In genomic region chr4:45506613-45507012, GRCm38 (mm10) we compare ENCODE assay signal across 14 mouse cellular contexts. TPM values are rescaled to one million over a fixed set of nuclear protein-coding genes. Genes with fewer than 3 reads are reported as not detected.
DNase-seq lines count a peak whose midpoint lies in the region; ATAC-seq and TF ChIP-seq lines count a peak whose summit lies in the region.
"Had no signal": no experiment of that assay in that cellular context is flagged by ENCODE, and none has a peak within 500 bp of the region (broad histone marks: within the 10 kb centered on the region; RNA-seq: fewer than 3 reads in every experiment).

No protein-coding gene starts in this region.

- H3K4me2 ChIP-seq in kidney, postnatal 0 days (ENCODE audit: low read length): no peak overlapping the region
- no peak overlapping the region for H3K4me2 ChIP-seq in embryonic facial prominence, embryonic 15.5 days (replicated peaks)

- no peak overlapping the region for H3K4me3 ChIP-seq in kidney, postnatal 0 days (replicated peaks; ENCODE audit: low read depth, low read length)
- H3K4me3 ChIP-seq in embryonic facial prominence, embryonic 15.5 days (replicated peaks): no peak overlapping the region

- H3K27ac ChIP-seq in kidney, postnatal 0 days: peak overlapping the region; percentile 73
- H3K27ac ChIP-seq in embryonic facial prominence, embryonic 15.5 days (replicated peaks): peak overlapping the region; percentile 49; the same call in 1 of the 2 replicates
- H3K27ac ChIP-seq: macrophage had no signal

- no peak for TF ChIP-seq CTCF in kidney, postnatal 0 days (IDR thresholded peaks at IDR 0.05; ENCODE audit: low read depth)

- H3K27me3 ChIP-seq in kidney, postnatal 0 days (ENCODE audit: insufficient read depth, low read length): no peaks in the 10 kb centered on the region
- H3K27me3 ChIP-seq in embryonic facial prominence, embryonic 15.5 days: no peaks in the 10 kb centered on the region
- H3K27me3 ChIP-seq: Patski had no signal

- H3K9me3 ChIP-seq in kidney, postnatal 0 days (replicated peaks; ENCODE audit: low read length): no peaks in the 10 kb centered on the region
- no peaks in the 10 kb centered on the region for H3K9me3 ChIP-seq in embryonic facial prominence, embryonic 15.5 days (replicated peaks)

- H3K9ac ChIP-seq in kidney, postnatal 0 days (ENCODE audit: low read depth, low read length): 0 out of 2 replicates have a peak overlapping the region, but pooled peaks have one; percentile 4
- no peak overlapping the region for H3K9ac ChIP-seq in embryonic facial prominence, embryonic 15.5 days

- peak; percentile 96 for DNase-seq in heart, adult 11 months
- no peak for DNase-seq in heart, postnatal 14 days
- no peak for DNase-seq in kidney, postnatal 0 days (ENCODE audit: low spot score)
- no peak for DNase-seq in kidney, postnatal 10 days
- DNase-seq in lung, postnatal 4 days: peak; percentile 55 to 75
- DNase-seq in right cerebral cortex, postnatal 25 days: no peak
- no peak for DNase-seq in layer of hippocampus, postnatal 25 days (ENCODE audit: extremely low spot score in 1 of 2, low spot score in 1 of 2)
- DNase-seq: cerebellum, adult 9-11 months; gastrocnemius, postnatal 14 days; kidney, adult 11 months; right cerebral cortex, adult 18-20 months had no signal

- intact Hi-C loops in heart, postnatal 14 days (cut with DNase I): no loop called here

- peaks cover 63% of the 10 kb centered on the region for H3K4me1 ChIP-seq in kidney, postnatal 0 days (replicated peaks; ENCODE audit: insufficient read depth, low read length)
- H3K4me1 ChIP-seq in embryonic facial prominence, embryonic 15.5 days: peaks cover 62% of the 10 kb centered on the region

- 33% methylated on average over 5 of the region's 5 CpGs for WGBS in kidney, postnatal 0 days
- 31% methylated on average over 5 of the region's 5 CpGs for WGBS in embryonic facial prominence, embryonic 15.5 days

- ATAC-seq in kidney, postnatal 0 days (replicated peaks; ENCODE audit: low FRiP score, low read depth): no peak
- ATAC-seq in embryonic facial prominence, embryonic 15.5 days (ENCODE audit: insufficient number of reproducible peaks, low FRiP score, low TSS enrichment, low read depth): no peak
- ATAC-seq: Patski had no signal

- no peaks in the 10 kb centered on the region for H3K36me3 ChIP-seq in kidney, postnatal 0 days (ENCODE audit: insufficient read depth, low read length)
- no peaks in the 10 kb centered on the region for H3K36me3 ChIP-seq in embryonic facial prominence, embryonic 15.5 days

RNA-seq across cellular contexts. Expression of gene Shb, which starts 25.7 kb away (rescaled TPM):
- 10 to 100 TPM; 29.7 to 46.1 TPM for total RNA-seq in heart, postnatal 14 days (2021)
- 5.4 and 6.6 TPM in 2 replicates for polyA plus RNA-seq in kidney, postnatal 0 days (2015; fragmentation: Nextera tagmentation; extraction: Ambion mirVana)
- 9.1 and 9.9 TPM in 2 replicates for polyA plus RNA-seq in embryonic facial prominence, embryonic 15.5 days (2015; fragmentation: Nextera tagmentation; extraction: Ambion mirVana)
- 10 to 100 TPM; 16.1 to 18.8 TPM for total RNA-seq in layer of hippocampus, postnatal 25 days (2021)

Comparison
In these comparisons a context has a peak if more than half of its experiments do, and no peak if none do; other contexts are left out.
1. DNase-seq: peak in heart, adult 11 months (single experiment) and lung, postnatal 4 days (2 of 2); none in heart, postnatal 14 days (0 of 2), kidney, postnatal 0 days (single experiment), kidney, postnatal 10 days (single experiment), right cerebral cortex, postnatal 25 days (single experiment) and layer of hippocampus, postnatal 25 days (0 of 2).